Mouse (Mus musculus): Measurements from ENCODE around the gene Grb7. TPM values are rescaled to one million over a fixed set of nuclear protein-coding genes. Genes with fewer than 3 reads are reported as not detected.
A peak's percentile ranks its signal among the peaks of the same experiment; 100 is the strongest.

Grb7 gene
- polyA plus RNA-seq, 1 experiment: 0.85 TPM

DNA sequence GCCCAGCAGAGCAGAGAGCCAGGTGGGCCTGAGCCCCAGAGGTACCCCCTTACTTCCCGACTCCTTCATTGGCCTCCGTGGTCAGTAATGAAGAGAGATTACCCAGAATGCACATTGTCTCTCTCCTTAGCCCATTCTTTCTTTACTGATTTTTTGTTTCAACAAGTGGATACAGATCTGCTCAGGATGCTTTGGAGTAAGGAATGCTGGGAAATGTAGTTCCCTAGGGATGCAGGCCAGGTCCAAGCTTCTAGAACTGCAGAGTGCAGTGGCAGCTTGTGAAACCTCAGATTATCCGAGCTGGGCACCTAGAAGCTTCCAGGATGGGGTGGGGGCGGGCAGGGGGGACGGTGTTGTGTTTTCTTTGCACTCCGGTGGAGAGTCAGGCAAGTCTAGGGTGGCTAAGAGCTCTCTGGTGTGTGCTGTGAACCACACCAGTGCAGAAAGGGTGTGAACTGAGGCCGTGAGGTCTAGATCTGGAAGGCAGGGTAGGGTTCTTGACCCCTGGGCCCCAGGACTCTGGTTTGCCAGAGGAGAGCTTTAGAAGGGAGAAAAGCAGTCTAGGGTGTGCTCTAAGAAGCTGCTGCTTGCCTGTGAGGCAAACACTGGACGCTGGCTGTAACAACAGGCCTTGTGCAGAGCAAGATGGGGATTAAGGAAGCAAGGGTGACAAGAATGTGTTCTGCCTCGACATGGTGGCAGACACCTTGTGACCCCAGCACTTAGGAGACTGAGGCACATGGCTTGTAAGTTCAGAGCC is 14.3 kb upstream of the Grb7 start:
- Histone ChIP-seq H3K27ac (ENCODE audit: control insufficient read depth, insufficient read depth, low read depth, low read length, poor library complexity) (no peak overlapping the region), H3K4me3 (replicated peaks; ENCODE audit: control insufficient read depth, low read depth, low read length) (no peak overlapping the region), H3K4me1 (ENCODE audit: control insufficient read depth, insufficient read depth, low read length) (no peaks in the 10 kb centered on the region)
- no peak for TF ChIP-seq CTCF (IDR thresholded peaks at IDR 0.05; ENCODE audit: control insufficient read depth, insufficient read depth, low read length)
- TF ChIP-seq POLR2A (IDR thresholded peaks at IDR 0.05; ENCODE audit: borderline replicate concordance, control insufficient read depth, low read depth, low read length): no peak
- 66% methylated on average over 9 of the region's 9 CpGs for WGBS

DNA sequence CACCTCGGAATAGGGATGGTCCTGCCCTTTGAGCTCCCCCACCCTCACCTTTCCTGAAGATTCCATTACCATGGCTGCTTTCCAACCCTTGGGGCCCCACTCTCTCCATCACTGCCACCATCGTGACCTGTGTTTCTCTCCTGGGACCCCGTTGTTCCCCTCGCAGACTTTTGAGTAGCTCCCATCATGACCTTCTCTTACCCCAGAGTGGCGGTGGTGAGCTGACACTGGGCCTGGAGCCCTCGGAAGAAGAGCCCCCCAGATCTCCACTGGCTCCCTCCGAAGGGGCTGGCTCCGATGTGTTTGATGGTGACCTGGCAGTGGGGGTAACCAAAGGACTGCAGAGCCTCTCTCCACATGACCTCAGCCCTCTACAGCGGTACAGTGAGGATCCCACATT is 10.5 kb upstream of the Grb7 start:
- TF ChIP-seq POLR2A (IDR thresholded peaks at IDR 0.05; ENCODE audit: borderline replicate concordance, control insufficient read depth, low read depth, low read length) (no peak), CTCF (IDR thresholded peaks at IDR 0.05; ENCODE audit: control insufficient read depth, insufficient read depth, low read length) (no peak)
- Histone ChIP-seq H3K4me1 (ENCODE audit: control insufficient read depth, insufficient read depth, low read length) (no peaks in the 10 kb centered on the region), H3K27ac (ENCODE audit: control insufficient read depth, insufficient read depth, low read depth, low read length, poor library complexity) (no peak overlapping the region), H3K4me3 (replicated peaks; ENCODE audit: control insufficient read depth, low read depth, low read length) (no peak overlapping the region)
- WGBS: 90% methylated on average over 9 of the region's 9 CpGs

DNA sequence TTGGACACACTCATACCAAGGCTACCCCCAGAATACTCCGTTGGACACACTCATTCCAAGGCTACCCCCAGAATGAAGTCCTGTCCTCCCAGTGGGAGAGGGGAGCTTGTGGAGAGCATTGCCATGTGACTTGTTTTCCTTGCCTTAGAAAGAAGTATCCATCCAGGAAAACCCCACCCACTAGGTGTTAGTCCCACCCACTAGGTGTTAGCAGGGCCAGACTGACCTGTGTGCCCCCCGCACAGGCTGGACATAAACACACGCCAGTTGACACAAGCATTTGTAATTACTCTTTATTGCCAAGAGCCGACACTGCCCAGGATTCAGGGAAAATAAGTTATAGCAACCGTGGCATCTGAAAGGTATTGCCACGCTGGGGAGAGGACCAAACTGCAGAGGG is 8.8 kb upstream of the Grb7 start:
- TF ChIP-seq CTCF (IDR thresholded peaks at IDR 0.05; ENCODE audit: control insufficient read depth, insufficient read depth, low read length) (no peak), POLR2A (IDR thresholded peaks at IDR 0.05; ENCODE audit: borderline replicate concordance, control insufficient read depth, low read depth, low read length) (no peak)
- 86% methylated on average over 6 of the region's 6 CpGs for WGBS
- H3K4me3 ChIP-seq (replicated peaks; ENCODE audit: control insufficient read depth, low read depth, low read length): no peak overlapping the region
- H3K27ac ChIP-seq (ENCODE audit: control insufficient read depth, insufficient read depth, low read depth, low read length, poor library complexity): no peak overlapping the region
- no peaks in the 10 kb centered on the region for H3K4me1 ChIP-seq (ENCODE audit: control insufficient read depth, insufficient read depth, low read length)

DNA sequence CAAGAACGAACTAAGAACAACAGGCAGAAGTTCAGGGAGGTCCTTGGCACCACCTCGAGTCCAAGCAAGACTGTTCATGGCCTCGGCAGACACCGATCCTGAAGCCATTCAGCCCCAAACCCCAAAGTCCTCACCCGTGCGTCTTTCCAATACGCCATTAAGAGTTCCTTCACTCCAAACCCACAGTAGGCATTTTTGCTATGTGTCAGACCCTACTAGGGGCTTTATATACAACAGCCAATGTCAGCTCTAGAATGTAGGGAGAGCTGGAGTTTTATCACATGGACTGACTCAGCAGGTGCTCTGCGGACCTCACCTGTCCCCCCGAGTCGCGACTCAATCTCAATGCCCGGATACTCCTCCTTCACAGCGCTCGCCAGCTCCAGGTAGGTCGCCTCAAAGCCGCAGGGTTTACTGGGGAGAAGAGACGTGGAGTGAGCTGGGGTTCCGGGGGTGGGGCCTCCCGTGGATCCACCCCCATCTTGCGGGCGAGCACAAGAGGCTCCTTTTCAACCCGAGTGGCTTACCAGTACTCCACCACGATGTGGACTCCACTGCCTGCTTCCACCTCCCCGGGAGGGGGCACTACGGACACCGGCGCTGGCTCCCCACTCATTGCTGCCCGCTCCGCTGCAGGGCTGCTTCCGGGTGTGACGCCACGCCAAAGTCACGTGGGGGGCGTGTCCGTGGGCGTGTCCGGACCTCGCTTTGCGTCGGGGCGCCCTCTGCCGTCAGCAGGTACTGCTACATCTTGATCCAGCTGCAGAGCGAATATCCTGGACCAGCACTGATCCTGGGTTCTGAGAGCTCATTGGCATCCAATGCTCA is 7.6 kb upstream of the Grb7 start, which contains the start of gene Mien1:
Gene Mien1, minus strand, starts transcription at position 661 of the 828 bp plus-strand sequence.
- TF ChIP-seq POLR2A (IDR thresholded peaks at IDR 0.05; ENCODE audit: borderline replicate concordance, control insufficient read depth, low read depth, low read length) (peak; percentile 44; the same call in 1 of the 2 replicates), CTCF (IDR thresholded peaks at IDR 0.05; ENCODE audit: control insufficient read depth, insufficient read depth, low read length) (peak; percentile 92)
- Histone ChIP-seq H3K27ac (ENCODE audit: control insufficient read depth, insufficient read depth, low read depth, low read length, poor library complexity) (peak within 1 kb of the TSS; percentile 76), H3K4me1 (ENCODE audit: control insufficient read depth, insufficient read depth, low read length) (no peaks in the 10 kb centered on the region), H3K4me3 (replicated peaks; ENCODE audit: control insufficient read depth, low read depth, low read length) (peak within 1 kb of the TSS; percentile 91)
- 2% methylated on average over 43 of the region's 43 CpGs for WGBS

DNA sequence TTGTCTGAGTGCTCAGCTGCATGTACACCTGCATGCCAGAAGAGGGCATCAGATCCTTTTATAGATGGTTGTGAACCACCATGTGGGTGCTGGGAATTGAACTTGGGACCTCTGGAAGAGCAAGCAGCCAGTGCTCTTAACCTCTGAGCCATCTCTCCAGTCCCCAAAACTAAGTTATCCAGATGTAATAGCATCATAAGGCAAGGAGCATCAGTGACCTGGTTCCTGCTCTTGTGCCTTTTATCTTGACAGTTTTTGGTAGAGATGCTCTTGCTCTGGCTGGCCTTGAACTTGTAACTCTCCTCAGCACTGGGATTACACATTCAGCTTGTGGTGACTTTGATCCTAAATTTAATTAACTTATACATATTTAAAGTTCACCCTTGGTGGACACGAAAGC is 2.5 kb upstream of the Grb7 start:
- no peak overlapping the region for H3K27ac ChIP-seq (ENCODE audit: control insufficient read depth, insufficient read depth, low read depth, low read length, poor library complexity)
- TF ChIP-seq POLR2A (IDR thresholded peaks at IDR 0.05; ENCODE audit: borderline replicate concordance, control insufficient read depth, low read depth, low read length) (no peak), CTCF (IDR thresholded peaks at IDR 0.05; ENCODE audit: control insufficient read depth, insufficient read depth, low read length) (no peak)
- H3K4me3 ChIP-seq (replicated peaks; ENCODE audit: control insufficient read depth, low read depth, low read length): no peak overlapping the region
- no peaks in the 10 kb centered on the region for H3K4me1 ChIP-seq (ENCODE audit: control insufficient read depth, insufficient read depth, low read length)
- WGBS: 82% methylated on average over 1 of the region's 1 CpGs

DNA sequence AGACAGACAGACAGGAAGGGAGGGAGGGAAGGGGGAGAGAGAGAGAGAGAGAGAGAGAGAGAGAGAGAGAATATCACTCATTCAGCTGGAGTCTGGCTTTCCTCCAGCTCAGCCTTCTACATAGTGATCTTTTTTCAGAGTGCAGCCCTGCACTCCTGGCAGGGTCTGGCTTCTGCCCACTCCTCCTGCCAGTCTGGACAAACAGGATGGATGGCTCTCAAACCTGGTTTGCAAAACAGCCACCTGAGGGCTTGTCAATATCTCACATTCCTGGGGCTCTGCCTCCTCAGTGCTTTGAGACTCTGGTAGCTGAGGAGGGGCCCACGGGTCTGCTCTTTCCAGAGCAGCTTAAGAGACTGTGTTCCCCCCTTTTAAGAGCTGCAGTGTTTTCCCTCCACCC is 956 bp upstream of the Grb7 start:
- WGBS: 40% methylated on average over 1 of the region's 1 CpGs
- TF ChIP-seq CTCF (IDR thresholded peaks at IDR 0.05; ENCODE audit: control insufficient read depth, insufficient read depth, low read length) (no peak), POLR2A (IDR thresholded peaks at IDR 0.05; ENCODE audit: borderline replicate concordance, control insufficient read depth, low read depth, low read length) (no peak)
- no peak overlapping the region for H3K27ac ChIP-seq (ENCODE audit: control insufficient read depth, insufficient read depth, low read depth, low read length, poor library complexity)

DNA sequence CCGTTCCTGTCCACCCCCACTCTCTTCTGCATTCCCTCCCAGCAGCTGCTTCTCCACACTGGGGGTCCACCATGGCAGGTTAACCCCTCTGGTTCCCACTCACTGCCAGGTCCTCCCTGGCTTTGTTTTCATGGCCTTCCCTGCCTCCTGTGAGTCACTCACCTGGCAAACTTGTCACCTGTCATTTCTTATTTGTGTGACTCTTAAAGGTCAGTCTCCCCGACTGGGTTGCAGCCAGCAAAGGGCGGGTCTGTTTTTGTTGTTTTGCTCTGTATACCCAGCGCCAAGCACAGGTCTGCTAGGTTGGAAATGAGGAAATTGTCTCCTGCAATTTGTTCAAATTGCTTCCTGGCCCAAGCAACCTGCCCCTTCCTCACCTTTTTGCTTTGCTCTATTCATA is 515 bp upstream of the Grb7 start:
- WGBS: 69% methylated on average over 4 of the region's 4 CpGs
- no peak for TF ChIP-seq CTCF (IDR thresholded peaks at IDR 0.05; ENCODE audit: control insufficient read depth, insufficient read depth, low read length)
- no peak for TF ChIP-seq POLR2A (IDR thresholded peaks at IDR 0.05; ENCODE audit: borderline replicate concordance, control insufficient read depth, low read depth, low read length)

More for the DNA sequence above, 956 bp upstream of the Grb7 start:
- H3K4me3 ChIP-seq (replicated peaks; ENCODE audit: control insufficient read depth, low read depth, low read length): no peak overlapping the region
- no peaks in the 10 kb centered on the region for H3K4me1 ChIP-seq (ENCODE audit: control insufficient read depth, insufficient read depth, low read length)

More for the DNA sequence above, 515 bp upstream of the Grb7 start:
- Histone ChIP-seq H3K27ac (ENCODE audit: control insufficient read depth, insufficient read depth, low read depth, low read length, poor library complexity) (no peak overlapping the region), H3K4me1 (ENCODE audit: control insufficient read depth, insufficient read depth, low read length) (no peaks in the 10 kb centered on the region), H3K4me3 (replicated peaks; ENCODE audit: control insufficient read depth, low read depth, low read length) (no peak overlapping the region)

All from bone marrow, adult 2 months (tissue).